Mouse (Mus musculus): Measurements from ENCODE around the gene Ccdc33. TPM values are rescaled to one million over a fixed set of nuclear protein-coding genes. Genes with fewer than 3 reads are reported as not detected.
A peak's percentile ranks its signal among the peaks of the same experiment; 100 is the strongest.

Gene Ccdc33
- polyA plus RNA-seq, 1 experiment from 2014 or later, result 0.27 TPM

GRCm38 (mm10) chr9:58156819-58157560, 38.4 kb upstream of the Ccdc33 start:
- Histone ChIP-seq H3K4me2 (ENCODE audit: low read length) (peak overlapping the region; percentile 62), H3K4me3 (ENCODE audit: low read depth, low read length) (peak overlapping the region; percentile 36), H3K36me3 (ENCODE audit: control insufficient read depth, insufficient read depth, low read length) (no peaks in the 10 kb centered on the region), H3K9me3 (ENCODE audit: control insufficient read depth, low read length) (no peaks in the 10 kb centered on the region), H3K27ac (ENCODE audit: low read depth) (peak overlapping the region; percentile 99; the same call in 1 of the 2 replicates), H3K4me1 (replicated peaks; ENCODE audit: control insufficient read depth, insufficient read depth, low read length) (peaks cover 59% of the 10 kb centered on the region), H3K27me3 (replicated peaks; ENCODE audit: control insufficient read depth, insufficient read depth, low read length) (no peaks in the 10 kb centered on the region), H3K9ac (ENCODE audit: low read length) (peak overlapping the region; percentile 52; the same call in 1 of the 2 replicates)
- 83% methylated on average over 22 of the region's 22 CpGs for WGBS
- DNase-seq (ENCODE audit: low spot score) (no peak), ATAC-seq (replicated peaks; ENCODE audit: low FRiP score, low TSS enrichment, low read depth) (no peak)

- Histone ChIP-seq H3K9me3 (ENCODE audit: control insufficient read depth, low read length) (no peaks in the 10 kb centered on the region), H3K36me3 (ENCODE audit: control insufficient read depth, insufficient read depth, low read length) (no peaks in the 10 kb centered on the region), H3K4me3 (ENCODE audit: low read depth, low read length) (no peak overlapping the region), H3K9ac (ENCODE audit: low read length) (no peak overlapping the region), H3K27me3 (replicated peaks; ENCODE audit: control insufficient read depth, insufficient read depth, low read length) (no peaks in the 10 kb centered on the region), H3K4me1 (replicated peaks; ENCODE audit: control insufficient read depth, insufficient read depth, low read length) (peaks cover 53% of the 10 kb centered on the region), H3K27ac (ENCODE audit: low read depth) (peak overlapping the region; percentile 74), H3K4me2 (ENCODE audit: low read length) (peak overlapping the region; percentile 62)
- DNase-seq (ENCODE audit: low spot score), result peak; percentile 81
- 0 out of 2 replicates have a peak, but pooled peaks have one; percentile 33 for ATAC-seq (replicated peaks; ENCODE audit: low FRiP score, low TSS enrichment, low read depth)
- 17% methylated on average over 3 of the region's 3 CpGs for WGBS
Observed at GRCm38 (mm10) chr9:58155366-58155765, 36.7 kb upstream of the Ccdc33 start.

DNA sequence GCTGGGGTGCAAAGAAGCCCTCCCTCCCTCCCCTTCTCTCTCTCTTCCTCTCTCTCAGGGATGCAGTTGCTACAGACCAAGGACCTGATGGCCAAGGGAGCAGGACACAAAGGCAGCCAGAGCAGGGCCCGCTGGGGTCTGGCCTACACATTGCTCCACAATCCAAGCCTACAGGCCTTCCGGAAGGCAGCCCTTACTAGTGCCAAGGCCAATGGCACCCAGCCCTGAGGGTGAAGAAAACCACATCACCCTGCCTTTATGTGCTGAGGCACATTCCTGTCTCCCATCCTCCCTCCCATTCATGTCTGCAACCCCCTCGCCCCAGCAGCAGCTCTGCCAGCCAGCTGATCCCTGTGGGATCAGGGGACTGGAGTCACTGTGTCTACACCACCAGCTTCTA, 34.5 kb upstream of the Ccdc33 start:
- H3K9ac ChIP-seq (ENCODE audit: low read length), result no peak overlapping the region
- H3K27ac ChIP-seq (ENCODE audit: low read depth), result peak overlapping the region; percentile 27; the same call in 1 of the 2 replicates
- DNase-seq (ENCODE audit: low spot score) (no peak), ATAC-seq (replicated peaks; ENCODE audit: low FRiP score, low TSS enrichment, low read depth) (no peak)
- no peak overlapping the region for H3K4me2 ChIP-seq (ENCODE audit: low read length)
- no peaks in the 10 kb centered on the region for H3K27me3 ChIP-seq (replicated peaks; ENCODE audit: control insufficient read depth, insufficient read depth, low read length)
- 75% methylated on average over 3 of the region's 3 CpGs for WGBS
- H3K9me3 ChIP-seq (ENCODE audit: control insufficient read depth, low read length), result no peaks in the 10 kb centered on the region
- H3K4me3 ChIP-seq (ENCODE audit: low read depth, low read length), result no peak overlapping the region
- no peaks in the 10 kb centered on the region for H3K36me3 ChIP-seq (ENCODE audit: control insufficient read depth, insufficient read depth, low read length)
- peaks cover 40% of the 10 kb centered on the region for H3K4me1 ChIP-seq (replicated peaks; ENCODE audit: control insufficient read depth, insufficient read depth, low read length)

DNA sequence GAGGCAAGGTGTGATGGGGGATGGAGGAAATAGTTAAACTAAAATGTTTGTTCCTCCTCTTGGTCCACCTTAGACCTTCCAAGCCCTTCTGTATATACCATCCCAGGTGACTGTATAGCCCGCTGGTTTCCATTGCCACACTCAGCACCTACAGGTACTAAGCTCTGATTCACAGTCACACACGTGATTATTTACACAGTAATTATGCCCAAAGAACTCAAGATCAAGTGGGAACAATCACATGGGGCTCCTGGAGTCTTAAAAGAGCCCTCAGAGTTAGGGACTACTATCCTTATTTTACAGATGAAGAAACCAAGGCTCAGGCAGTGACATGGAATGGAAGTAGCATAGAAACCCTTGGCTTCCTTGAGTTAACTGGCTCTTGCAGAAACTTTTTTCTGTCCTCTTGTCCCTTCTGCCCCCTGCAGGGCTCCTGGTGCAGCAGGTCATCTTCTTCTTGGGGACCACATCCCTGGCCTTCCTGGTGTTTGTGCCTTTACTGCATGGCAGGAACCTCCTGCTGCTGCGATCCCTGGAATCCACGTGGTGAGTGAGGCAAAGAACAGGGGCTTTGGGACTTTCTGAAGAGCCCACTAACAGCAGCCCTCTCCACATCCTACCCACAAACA, 32.2 kb upstream of the Ccdc33 start:
- no peaks in the 10 kb centered on the region for H3K9me3 ChIP-seq (ENCODE audit: control insufficient read depth, low read length)
- peaks cover 28% of the 10 kb centered on the region for H3K4me1 ChIP-seq (replicated peaks; ENCODE audit: control insufficient read depth, insufficient read depth, low read length)
- H3K4me2 ChIP-seq (ENCODE audit: low read length), result no peak overlapping the region
- H3K9ac ChIP-seq (ENCODE audit: low read length), result no peak overlapping the region
- 74% methylated on average over 4 of the region's 4 CpGs for WGBS
- ATAC-seq (replicated peaks; ENCODE audit: low FRiP score, low TSS enrichment, low read depth) (no peak), DNase-seq (ENCODE audit: low spot score) (no peak)
- H3K27ac ChIP-seq (ENCODE audit: low read depth), result no peak overlapping the region
- no peaks in the 10 kb centered on the region for H3K36me3 ChIP-seq (ENCODE audit: control insufficient read depth, insufficient read depth, low read length)
- H3K27me3 ChIP-seq (replicated peaks; ENCODE audit: control insufficient read depth, insufficient read depth, low read length), result no peaks in the 10 kb centered on the region
- H3K4me3 ChIP-seq (ENCODE audit: low read depth, low read length), result no peak overlapping the region

- Histone ChIP-seq H3K4me2 (ENCODE audit: low read length) (no peak overlapping the region), H3K9me3 (ENCODE audit: control insufficient read depth, low read length) (no peaks in the 10 kb centered on the region), H3K27ac (ENCODE audit: low read depth) (no peak overlapping the region)
Observed at GRCm38 (mm10) chr9:58148806-58149205, 30.2 kb upstream of the Ccdc33 start.

GRCm38 (mm10) chr9:58145417-58145816, 26.8 kb upstream of the Ccdc33 start:
- H3K4me2 ChIP-seq (ENCODE audit: low read length), result no peak overlapping the region
- no peak overlapping the region for H3K4me3 ChIP-seq (ENCODE audit: low read depth, low read length)
- no peaks in the 10 kb centered on the region for H3K27me3 ChIP-seq (replicated peaks; ENCODE audit: control insufficient read depth, insufficient read depth, low read length)
- H3K4me1 ChIP-seq (replicated peaks; ENCODE audit: control insufficient read depth, insufficient read depth, low read length), result peaks cover 25% of the 10 kb centered on the region
- no peak overlapping the region for H3K9ac ChIP-seq (ENCODE audit: low read length)
- DNase-seq (ENCODE audit: low spot score) (no peak), ATAC-seq (replicated peaks; ENCODE audit: low FRiP score, low TSS enrichment, low read depth) (no peak)
- H3K36me3 ChIP-seq (ENCODE audit: control insufficient read depth, insufficient read depth, low read length), result no peaks in the 10 kb centered on the region
- no peaks in the 10 kb centered on the region for H3K9me3 ChIP-seq (ENCODE audit: control insufficient read depth, low read length)
- WGBS, result 73% methylated on average over 5 of the region's 5 CpGs
- no peak overlapping the region for H3K27ac ChIP-seq (ENCODE audit: low read depth)

More at GRCm38 (mm10) chr9:58148806-58149205, 30.2 kb upstream of the Ccdc33 start:
- Histone ChIP-seq H3K4me3 (ENCODE audit: low read depth, low read length) (no peak overlapping the region), H3K4me1 (replicated peaks; ENCODE audit: control insufficient read depth, insufficient read depth, low read length) (peaks cover 23% of the 10 kb centered on the region), H3K9ac (ENCODE audit: low read length) (no peak overlapping the region), H3K27me3 (replicated peaks; ENCODE audit: control insufficient read depth, insufficient read depth, low read length) (no peaks in the 10 kb centered on the region), H3K36me3 (ENCODE audit: control insufficient read depth, insufficient read depth, low read length) (no peaks in the 10 kb centered on the region)
- no peak for ATAC-seq (replicated peaks; ENCODE audit: low FRiP score, low TSS enrichment, low read depth)
- WGBS, result 59% methylated on average over 2 of the region's 2 CpGs
- DNase-seq (ENCODE audit: low spot score), result no peak

- DNase-seq (ENCODE audit: low spot score), result no peak
- Histone ChIP-seq H3K9me3 (ENCODE audit: control insufficient read depth, low read length) (no peaks in the 10 kb centered on the region), H3K27me3 (replicated peaks; ENCODE audit: control insufficient read depth, insufficient read depth, low read length) (no peaks in the 10 kb centered on the region), H3K4me3 (ENCODE audit: low read depth, low read length) (no peak overlapping the region), H3K36me3 (ENCODE audit: control insufficient read depth, insufficient read depth, low read length) (no peaks in the 10 kb centered on the region), H3K27ac (ENCODE audit: low read depth) (no peak overlapping the region), H3K4me1 (replicated peaks; ENCODE audit: control insufficient read depth, insufficient read depth, low read length) (peaks cover 27% of the 10 kb centered on the region), H3K4me2 (ENCODE audit: low read length) (no peak overlapping the region), H3K9ac (ENCODE audit: low read length) (no peak overlapping the region)
- ATAC-seq (replicated peaks; ENCODE audit: low FRiP score, low TSS enrichment, low read depth), result no peak
- WGBS, result 47% methylated on average over 1 of the region's 1 CpGs
Observed at GRCm38 (mm10) chr9:58144664-58145063, 26.0 kb upstream of the Ccdc33 start.

DNA sequence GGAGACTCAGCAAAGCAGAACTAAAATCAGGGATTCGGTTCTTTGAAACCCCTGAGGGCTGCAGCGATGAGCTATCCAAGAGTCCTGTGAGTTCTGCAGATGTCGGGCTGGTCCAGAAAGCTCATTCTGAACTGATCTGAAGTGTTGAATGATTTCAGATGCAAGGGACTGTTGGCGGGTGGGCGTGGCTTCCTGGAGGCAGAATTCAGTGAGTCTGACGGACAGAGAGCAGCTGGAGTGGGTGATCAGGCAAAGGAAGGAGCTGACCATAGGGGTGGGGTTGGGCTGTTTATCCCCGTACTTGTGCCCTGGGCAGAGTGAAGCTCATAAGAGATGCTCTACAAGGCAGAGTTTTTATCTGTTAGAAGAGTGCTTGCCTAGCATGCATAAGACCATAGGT, 24.8 kb upstream of the Ccdc33 start:
- Histone ChIP-seq H3K4me3 (ENCODE audit: low read depth, low read length) (no peak overlapping the region), H3K27me3 (replicated peaks; ENCODE audit: control insufficient read depth, insufficient read depth, low read length) (no peaks in the 10 kb centered on the region), H3K4me2 (ENCODE audit: low read length) (no peak overlapping the region), H3K4me1 (replicated peaks; ENCODE audit: control insufficient read depth, insufficient read depth, low read length) (peaks cover 29% of the 10 kb centered on the region), H3K9ac (ENCODE audit: low read length) (no peak overlapping the region), H3K27ac (ENCODE audit: low read depth) (no peak overlapping the region), H3K9me3 (ENCODE audit: control insufficient read depth, low read length) (no peaks in the 10 kb centered on the region), H3K36me3 (ENCODE audit: control insufficient read depth, insufficient read depth, low read length) (no peaks in the 10 kb centered on the region)
- no peak for DNase-seq (ENCODE audit: low spot score)
- ATAC-seq (replicated peaks; ENCODE audit: low FRiP score, low TSS enrichment, low read depth), result no peak
- 31% methylated on average over 7 of the region's 7 CpGs for WGBS
